Mouse (Mus musculus): Measurements from ENCODE around the gene Cacng4. TPM values are rescaled to one million over a fixed set of nuclear protein-coding genes. Genes with fewer than 3 reads are reported as not detected.

The Cacng4 gene
- polyA plus RNA-seq, 1 experiment from 2014 or later: 0.43 TPM

DNA sequence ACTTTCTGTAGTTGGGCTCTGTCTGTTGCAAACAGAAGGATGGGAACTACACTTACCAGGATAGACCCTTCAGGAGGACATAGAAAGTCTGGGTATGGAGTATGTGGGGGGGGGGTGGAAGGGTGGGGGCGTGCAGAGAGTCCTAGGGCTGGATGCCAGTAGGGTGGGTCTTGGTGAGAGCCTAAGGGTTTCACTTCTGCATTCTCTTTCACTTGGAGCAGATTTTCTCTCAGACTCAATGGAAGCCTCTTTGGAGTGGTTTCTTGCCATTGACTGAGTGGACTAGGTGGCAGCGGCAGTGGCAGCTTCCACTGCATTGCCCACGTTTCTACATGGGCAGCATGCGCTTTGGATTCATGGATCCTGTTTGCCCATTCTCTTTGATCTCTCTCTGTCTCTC, 94.4 kb downstream of the Cacng4 start:
- Histone ChIP-seq H3K27me3 (replicated peaks; ENCODE audit: insufficient read depth, low read length) (no peaks in the 10 kb centered on the region), H3K36me3 (ENCODE audit: insufficient read depth, low read length) (no peaks in the 10 kb centered on the region), H3K9ac (replicated peaks; ENCODE audit: low read depth) (no peak overlapping the region), H3K4me2 (replicated peaks; ENCODE audit: low read depth, low read length) (no peak overlapping the region), H3K9me3 (ENCODE audit: low read length) (no peaks in the 10 kb centered on the region), H3K4me1 (ENCODE audit: insufficient read depth, low read depth, low read length) (peaks cover 4% of the 10 kb centered on the region; the same call in 1 of the 2 replicates), H3K27ac (ENCODE audit: low read length) (no peak overlapping the region), H3K4me3 (ENCODE audit: low read depth, low read length) (no peak overlapping the region)
- 84% methylated on average over 4 of the region's 4 CpGs for WGBS
- TF ChIP-seq CTCF (IDR thresholded peaks at IDR 0.05) (no peak), EP300 (IDR thresholded peaks at IDR 0.05) (no peak)
- no peak for ATAC-seq
- no peak for DNase-seq (ENCODE audit: low spot score)

DNA sequence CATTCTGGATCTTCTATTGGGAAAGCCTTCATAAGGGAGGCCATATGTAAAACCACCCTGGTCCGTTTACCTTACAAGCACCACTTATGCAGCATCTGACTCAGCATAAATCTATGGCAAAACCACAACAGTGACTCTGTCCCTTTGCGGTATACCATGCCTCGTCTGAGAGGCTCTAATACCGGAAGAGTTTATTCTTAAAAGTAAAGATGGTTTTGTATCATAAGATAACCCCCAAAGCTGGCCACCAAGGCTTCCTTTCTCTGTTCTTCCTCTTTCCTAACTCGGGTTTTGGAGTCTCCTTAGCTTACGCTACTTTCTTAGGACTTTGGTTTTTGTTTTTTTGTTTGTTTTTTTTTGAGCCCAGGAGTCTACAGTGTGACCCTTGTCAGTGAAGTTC, 101.0 kb downstream of the Cacng4 start:
- Histone ChIP-seq H3K4me3 (ENCODE audit: low read depth, low read length) (no peak overlapping the region), H3K27me3 (replicated peaks; ENCODE audit: insufficient read depth, low read length) (no peaks in the 10 kb centered on the region), H3K4me2 (replicated peaks; ENCODE audit: low read depth, low read length) (no peak overlapping the region), H3K27ac (ENCODE audit: low read length) (no peak overlapping the region), H3K9me3 (ENCODE audit: low read length) (no peaks in the 10 kb centered on the region), H3K36me3 (ENCODE audit: insufficient read depth, low read length) (0 out of 2 replicates have a peak, but pooled peaks cover 2% of the 10 kb centered on the region), H3K4me1 (ENCODE audit: insufficient read depth, low read depth, low read length) (no peaks in the 10 kb centered on the region), H3K9ac (replicated peaks; ENCODE audit: low read depth) (no peak overlapping the region)
- ATAC-seq (no peak), DNase-seq (ENCODE audit: low spot score) (no peak)
- WGBS: 68% methylated on average over 6 of the region's 6 CpGs
- TF ChIP-seq EP300 (IDR thresholded peaks at IDR 0.05) (no peak), CTCF (IDR thresholded peaks at IDR 0.05) (no peak)

DNA sequence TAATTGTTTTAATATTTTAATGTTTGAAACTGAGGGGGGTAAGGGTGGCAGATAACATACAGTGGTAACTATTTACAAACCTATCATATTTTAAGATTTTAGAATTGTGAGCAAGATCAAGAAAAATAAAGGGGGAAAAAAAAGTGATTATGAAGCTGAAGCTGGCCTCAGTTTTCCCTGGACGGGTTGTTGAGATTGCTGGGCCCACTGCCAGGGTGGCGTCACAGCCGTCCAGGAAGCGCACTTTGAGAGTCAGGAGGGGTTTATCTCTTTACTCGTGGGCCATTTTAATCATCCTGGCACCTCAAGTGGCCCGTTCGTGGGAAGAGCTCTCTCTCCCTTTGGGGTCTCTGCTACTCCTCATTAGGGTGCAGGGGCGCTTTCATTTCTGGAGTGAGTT, 102.8 kb downstream of the Cacng4 start:
- no peaks in the 10 kb centered on the region for H3K4me1 ChIP-seq (ENCODE audit: insufficient read depth, low read depth, low read length)
- peaks cover 12% of the 10 kb centered on the region; the same call in 1 of the 2 replicates for H3K36me3 ChIP-seq (ENCODE audit: insufficient read depth, low read length)
- H3K9ac ChIP-seq (replicated peaks; ENCODE audit: low read depth): no peak overlapping the region
- H3K4me2 ChIP-seq (replicated peaks; ENCODE audit: low read depth, low read length): no peak overlapping the region
- TF ChIP-seq CTCF (IDR thresholded peaks at IDR 0.05): no peak
- no peak for TF ChIP-seq EP300 (IDR thresholded peaks at IDR 0.05)
- no peak overlapping the region for H3K4me3 ChIP-seq (ENCODE audit: low read depth, low read length)
- WGBS: 26% methylated on average over 8 of the region's 8 CpGs
- H3K27me3 ChIP-seq (replicated peaks; ENCODE audit: insufficient read depth, low read length): no peaks in the 10 kb centered on the region
- H3K9me3 ChIP-seq (ENCODE audit: low read length): no peaks in the 10 kb centered on the region
- ATAC-seq: no peak
- H3K27ac ChIP-seq (ENCODE audit: low read length): no peak overlapping the region
- DNase-seq (ENCODE audit: low spot score): no peak

DNA sequence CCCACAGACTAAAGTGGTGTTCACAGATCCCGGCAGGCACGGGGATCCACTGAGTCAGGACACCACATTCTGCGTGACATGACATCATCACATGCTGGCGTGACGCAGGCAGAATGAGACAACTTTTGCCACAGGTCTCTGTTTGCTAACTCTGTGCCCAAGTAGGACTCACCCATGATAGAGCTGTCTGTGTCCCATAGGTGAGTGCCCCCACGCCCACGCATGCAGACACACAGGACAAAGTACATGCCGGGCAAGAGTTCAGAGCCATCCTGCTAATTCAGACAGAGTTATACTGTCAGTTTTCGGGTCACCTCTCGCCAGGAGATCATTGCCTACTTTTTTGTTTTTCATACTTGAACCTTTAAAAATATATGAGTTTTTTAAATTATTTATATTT, 105.9 kb downstream of the Cacng4 start:
- H3K9me3 ChIP-seq (ENCODE audit: low read length): no peaks in the 10 kb centered on the region
- no peak overlapping the region for H3K4me3 ChIP-seq (ENCODE audit: low read depth, low read length)
- TF ChIP-seq CTCF (IDR thresholded peaks at IDR 0.05) (no peak), EP300 (IDR thresholded peaks at IDR 0.05) (no peak)
- 94% methylated on average over 10 of the region's 10 CpGs for WGBS
- DNase-seq (ENCODE audit: low spot score) (no peak), ATAC-seq (no peak)
- H3K4me2 ChIP-seq (replicated peaks; ENCODE audit: low read depth, low read length): no peak overlapping the region
- H3K27ac ChIP-seq (ENCODE audit: low read length): no peak overlapping the region
- peaks cover 30% of the 10 kb centered on the region; the same call in 1 of the 2 replicates for H3K36me3 ChIP-seq (ENCODE audit: insufficient read depth, low read length)
- H3K9ac ChIP-seq (replicated peaks; ENCODE audit: low read depth): no peak overlapping the region
- H3K4me1 ChIP-seq (ENCODE audit: insufficient read depth, low read depth, low read length): no peaks in the 10 kb centered on the region
- no peaks in the 10 kb centered on the region for H3K27me3 ChIP-seq (replicated peaks; ENCODE audit: insufficient read depth, low read length)

DNA sequence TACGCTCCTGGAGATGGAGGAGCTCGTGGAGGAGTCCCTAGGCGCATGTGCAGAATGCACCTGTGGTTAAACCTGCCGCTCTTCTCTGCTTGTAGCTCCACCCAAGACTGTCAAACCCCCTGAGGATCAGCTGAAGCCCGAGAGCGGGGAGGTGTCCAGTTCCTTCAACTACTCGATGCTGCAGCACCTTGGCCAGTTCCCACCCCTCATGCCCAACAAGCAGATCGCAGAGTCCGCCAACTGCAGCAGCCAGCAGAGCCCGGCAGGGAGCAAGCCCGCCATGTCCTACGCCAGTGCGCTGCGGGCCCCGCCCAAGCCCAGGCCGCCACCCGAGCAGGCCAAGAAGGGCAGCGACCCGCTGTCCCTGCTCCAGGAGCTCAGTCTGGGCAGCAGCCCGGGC, 108.1 kb downstream of the Cacng4 start:
- no peak for ATAC-seq
- Histone ChIP-seq H3K4me3 (ENCODE audit: low read depth, low read length) (no peak overlapping the region), H3K36me3 (ENCODE audit: insufficient read depth, low read length) (peaks cover 30% of the 10 kb centered on the region; the same call in 1 of the 2 replicates), H3K9me3 (ENCODE audit: low read length) (no peaks in the 10 kb centered on the region), H3K4me2 (replicated peaks; ENCODE audit: low read depth, low read length) (no peak overlapping the region), H3K27me3 (replicated peaks; ENCODE audit: insufficient read depth, low read length) (no peaks in the 10 kb centered on the region), H3K9ac (replicated peaks; ENCODE audit: low read depth) (no peak overlapping the region), H3K27ac (ENCODE audit: low read length) (no peak overlapping the region), H3K4me1 (ENCODE audit: insufficient read depth, low read depth, low read length) (no peaks in the 10 kb centered on the region)
- DNase-seq (ENCODE audit: low spot score): no peak
- WGBS: 92% methylated on average over 20 of the region's 20 CpGs
- TF ChIP-seq EP300 (IDR thresholded peaks at IDR 0.05) (no peak), CTCF (IDR thresholded peaks at IDR 0.05) (no peak)

DNA sequence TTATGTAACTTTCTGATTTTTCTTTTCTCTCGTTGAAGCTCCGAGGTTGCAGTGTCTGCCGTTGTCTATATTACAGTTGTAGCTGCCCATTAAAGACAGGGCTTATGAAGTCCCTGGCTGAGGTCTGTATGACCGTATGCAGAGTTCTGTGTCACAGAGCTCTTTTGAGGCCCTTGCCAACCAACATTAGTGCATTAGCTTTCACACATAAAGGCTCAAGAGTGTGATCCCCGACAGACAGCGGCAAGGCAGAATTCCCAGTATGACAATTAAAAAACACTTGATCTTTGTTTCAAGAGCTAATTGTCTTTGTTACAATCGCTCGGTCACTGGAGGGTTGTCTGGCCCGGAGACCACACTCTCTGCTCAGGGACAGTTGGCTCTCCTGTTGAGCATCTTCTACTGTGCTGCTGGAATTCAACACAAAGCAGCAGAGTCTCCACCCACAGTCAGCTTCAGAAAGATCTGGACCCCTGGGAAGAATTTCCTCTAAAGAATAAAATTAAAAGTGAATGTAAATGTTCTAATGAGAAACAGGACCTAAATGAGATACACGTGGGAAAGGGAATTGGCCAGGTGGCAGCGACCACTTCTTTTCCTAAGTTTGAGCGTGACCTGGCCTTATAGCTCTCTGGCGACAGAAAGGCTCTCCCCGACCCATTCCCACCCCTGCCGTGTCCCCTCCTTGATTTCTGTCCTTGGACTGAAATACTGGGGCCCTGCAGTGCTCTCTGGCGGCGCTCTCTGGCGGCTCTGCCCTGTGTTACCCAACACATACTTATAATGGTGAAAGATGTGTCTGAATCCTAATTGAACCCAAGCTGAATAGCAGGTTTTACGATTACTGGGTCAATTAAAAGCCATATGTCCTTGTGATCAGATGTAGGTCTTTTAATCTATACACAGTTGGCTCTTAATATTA, 110.6 kb downstream of the Cacng4 start:
- H3K9ac ChIP-seq (replicated peaks; ENCODE audit: low read depth): no peak overlapping the region
- no peak for DNase-seq (ENCODE audit: low spot score)
- H3K4me1 ChIP-seq (ENCODE audit: insufficient read depth, low read depth, low read length): no peaks in the 10 kb centered on the region
- no peak overlapping the region for H3K4me3 ChIP-seq (ENCODE audit: low read depth, low read length)
- H3K36me3 ChIP-seq (ENCODE audit: insufficient read depth, low read length): peaks cover 32% of the 10 kb centered on the region; the same call in 1 of the 2 replicates
- H3K27me3 ChIP-seq (replicated peaks; ENCODE audit: insufficient read depth, low read length): no peaks in the 10 kb centered on the region
- WGBS: 84% methylated on average over 19 of the region's 19 CpGs
- no peak overlapping the region for H3K4me2 ChIP-seq (replicated peaks; ENCODE audit: low read depth, low read length)
- no peak overlapping the region for H3K27ac ChIP-seq (ENCODE audit: low read length)
- no peaks in the 10 kb centered on the region for H3K9me3 ChIP-seq (ENCODE audit: low read length)
- TF ChIP-seq EP300 (IDR thresholded peaks at IDR 0.05) (no peak), CTCF (IDR thresholded peaks at IDR 0.05) (peak; percentile 14; the same call in 1 of the 2 replicates)
- no peak for ATAC-seq
